Mouse (Mus musculus) layer of hippocampus, adult 8-10 months (tissue): ENCODE measurements around the gene Gm42417. TPM values are rescaled to one million over a fixed set of nuclear protein-coding genes. Genes with fewer than 3 reads are reported as not detected.
"Not testable (repeated sequence)": the region's sequence is repeated elsewhere in the genome, so short reads cannot be mapped to it uniquely, and the experiment has no call there.

Source experiments
- DNase-seq, 2 experiments: peaks; one replicate each; pipeline ENCODE4 v3.0.0; 2022; ENCODE audit warnings: low spot score in 2 of 2
- total RNA-seq, 4 experiments: library from RNA; stranded (reverse); gene quantifications; 2 replicates each; pipeline ENCODE4 v1.2.4; 2022

Gm42417 gene
- total RNA-seq, 4 experiments from 2014 or later: 0.38 TPM; not detected in 3

DNA sequence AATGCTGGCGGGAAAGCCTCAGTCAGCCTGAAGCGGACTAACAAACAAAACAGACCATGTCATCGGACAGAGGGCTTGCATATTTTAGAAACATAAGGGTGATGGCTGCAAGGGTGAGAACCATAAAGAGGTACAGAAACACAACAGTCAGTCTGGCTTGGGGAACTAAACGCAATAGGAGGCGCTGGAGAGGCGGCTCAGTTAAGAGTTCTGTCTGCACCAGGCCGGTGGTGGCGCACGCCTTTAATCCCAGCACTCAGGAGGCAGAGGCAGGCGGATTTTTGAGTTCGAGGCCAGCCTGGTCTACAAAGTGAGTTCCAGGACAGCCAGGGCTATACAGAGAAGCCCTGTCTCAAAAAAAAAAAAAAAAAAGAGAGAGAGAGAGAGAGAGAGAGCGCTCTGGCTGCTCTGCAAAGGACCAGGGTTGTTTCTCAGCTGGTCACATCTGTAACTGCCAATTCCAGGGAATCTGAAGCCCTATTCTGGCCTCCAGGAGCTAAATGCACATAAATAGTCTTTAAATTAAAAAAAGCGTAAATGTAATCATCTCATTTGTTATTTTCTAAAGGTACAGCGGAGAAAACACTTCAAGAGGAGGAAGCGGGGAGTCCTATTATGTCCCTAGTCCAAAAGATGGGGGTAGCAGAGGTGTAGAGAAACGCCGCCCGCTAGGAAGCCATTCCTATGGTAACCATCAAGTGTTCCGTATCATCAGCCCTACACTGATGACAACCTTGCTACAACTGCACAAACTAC is 6.8 kb upstream of the Gm42417 start:
- DNase-seq: no peak

DNA sequence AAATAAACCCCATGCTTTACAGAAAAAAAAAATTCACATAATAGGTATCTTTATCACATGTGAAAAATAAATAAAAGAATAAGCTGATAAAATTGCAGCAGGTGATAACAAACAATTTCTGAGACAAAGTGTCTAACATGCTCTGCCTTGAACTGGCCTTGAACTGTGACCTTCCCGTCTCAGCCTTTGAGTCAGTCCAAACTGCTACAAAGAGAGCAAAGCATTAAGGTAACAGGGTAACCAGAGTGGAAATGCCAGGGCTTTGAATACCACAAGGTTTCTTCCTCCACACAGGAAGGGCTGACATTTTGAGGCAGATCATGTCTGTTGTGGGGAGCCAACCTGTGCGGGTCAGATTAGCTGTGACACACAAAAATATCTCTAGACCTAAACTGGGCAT is 6.2 kb upstream of the Gm42417 start:
- no peak for DNase-seq

DNA sequence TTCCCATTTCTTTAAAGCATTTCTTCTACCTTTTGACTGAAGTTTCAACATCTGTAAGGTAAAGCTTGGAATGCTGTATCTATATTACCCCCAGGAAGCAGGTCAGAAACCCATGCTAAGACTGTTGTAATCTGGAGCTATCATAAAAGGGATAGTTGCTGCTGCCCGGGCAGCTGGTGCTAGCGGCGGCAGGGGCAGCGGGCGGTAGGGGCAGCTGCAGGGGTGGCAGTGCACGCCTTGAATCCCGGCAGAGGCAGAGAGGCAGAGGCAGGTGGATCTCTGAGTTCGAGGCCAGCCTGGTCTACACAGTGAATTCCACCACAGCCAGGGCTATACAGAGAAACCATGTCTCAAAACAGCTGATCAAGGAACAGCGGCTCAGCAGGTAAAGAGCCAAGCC is 3.7 kb upstream of the Gm42417 start:
- DNase-seq: no peak

DNA sequence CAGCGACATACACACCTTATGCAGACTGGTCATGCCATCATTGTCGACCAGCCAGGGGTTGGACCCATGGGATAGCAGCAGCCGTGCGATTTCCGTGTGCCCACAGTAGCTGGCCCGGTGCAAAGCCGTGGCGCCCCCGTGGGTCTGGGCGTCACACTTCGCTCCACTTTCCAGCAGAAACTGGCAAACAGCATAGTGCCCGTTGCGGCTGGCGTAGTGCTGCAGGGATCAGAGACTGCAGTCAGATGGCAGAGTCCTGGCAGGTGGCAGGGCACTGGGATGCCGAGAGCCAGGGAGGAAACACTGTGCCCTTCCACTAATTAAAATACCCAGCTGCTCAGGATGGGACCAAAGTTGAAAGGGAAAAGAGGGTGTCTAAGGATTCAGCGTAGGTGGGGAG is 2.6 kb upstream of the Gm42417 start:
- DNase-seq: no peak

DNA sequence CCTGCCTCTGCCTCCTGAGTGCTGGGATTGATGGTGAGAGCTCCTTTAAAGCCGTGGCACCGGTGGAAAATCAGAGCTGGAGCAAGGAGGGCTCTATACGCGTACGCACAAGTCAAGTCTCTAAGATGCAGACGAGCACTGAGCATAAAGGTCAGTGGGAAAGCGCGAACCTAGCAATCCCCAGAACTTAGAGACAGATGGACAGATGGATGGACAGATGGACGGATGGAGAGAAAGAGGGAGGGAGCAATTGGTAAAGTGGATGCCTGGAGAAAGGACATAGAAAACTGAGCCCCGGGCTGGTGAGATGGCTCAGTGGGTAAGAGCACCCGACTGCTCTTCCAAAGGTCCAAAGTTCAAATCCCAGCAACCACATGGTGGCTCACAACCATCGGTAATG is 1.6 kb upstream of the Gm42417 start:
- DNase-seq: no peak

DNA sequence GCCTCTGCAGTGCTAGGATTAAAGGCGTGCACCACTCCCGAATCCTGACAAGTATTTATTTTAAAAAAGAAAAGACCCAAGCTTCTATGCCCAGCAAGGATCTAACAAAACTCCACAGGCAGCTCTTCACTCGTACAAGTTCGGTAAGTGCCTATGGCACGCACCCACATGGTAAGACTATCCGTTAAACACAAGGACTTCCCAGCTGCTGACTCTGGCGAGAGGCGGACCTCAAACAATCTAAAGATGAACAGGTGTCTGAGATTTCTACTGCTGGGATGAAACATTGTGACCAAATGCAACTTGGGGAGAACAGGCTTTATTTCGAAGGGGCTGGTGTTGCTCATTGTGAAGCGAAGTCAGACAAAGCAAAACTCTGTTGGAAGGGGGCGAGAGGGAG is 903 bp upstream of the Gm42417 start:
- DNase-seq: no peak

DNA sequence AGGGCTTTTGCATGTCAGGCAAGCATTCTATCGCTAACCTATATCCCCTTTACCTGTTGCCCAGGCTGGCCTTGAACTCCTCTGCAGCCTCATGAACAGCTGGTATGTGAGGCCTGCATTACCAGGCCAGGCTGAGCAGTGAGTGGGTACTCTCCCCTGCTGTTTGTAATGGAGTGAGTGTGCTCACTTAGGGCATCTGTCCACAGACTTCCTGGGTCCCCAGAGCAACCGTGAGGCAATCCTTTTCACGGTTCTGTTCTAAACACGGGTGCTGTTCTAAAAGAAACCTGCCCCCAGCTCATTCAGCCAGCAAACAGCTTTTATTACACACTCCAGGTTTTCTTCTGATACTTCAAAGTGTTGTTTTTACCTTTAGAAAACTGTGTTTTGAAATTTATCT is 502 bp downstream of the Gm42417 start:
- no peak for DNase-seq

DNA sequence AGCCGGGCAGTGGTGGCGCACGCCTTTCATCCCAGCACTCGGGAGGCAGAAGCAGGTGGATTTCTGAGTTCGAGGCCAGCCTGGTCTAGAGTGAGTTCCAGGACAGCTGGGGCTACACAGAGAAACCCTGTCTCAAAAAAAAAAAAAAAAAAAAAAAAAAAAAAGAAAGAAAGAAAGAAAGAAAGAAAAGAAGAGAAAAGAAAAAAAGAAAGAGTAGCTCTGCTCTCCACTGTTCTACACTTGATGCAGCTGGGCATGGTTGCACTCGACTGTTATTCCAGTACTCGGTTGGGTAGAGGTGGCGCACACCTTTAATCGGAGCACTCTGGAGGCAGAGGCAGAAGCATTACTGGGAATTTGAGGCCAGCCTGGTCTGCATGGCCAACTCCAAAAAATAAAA is 2.4 kb downstream of the Gm42417 start, which contains the start of gene Ankrd23:
Gene Ankrd23, minus strand, starts transcription at position 101 of the 400 bp plus-strand sequence.
- DNase-seq: not testable (repeated sequence)

DNA sequence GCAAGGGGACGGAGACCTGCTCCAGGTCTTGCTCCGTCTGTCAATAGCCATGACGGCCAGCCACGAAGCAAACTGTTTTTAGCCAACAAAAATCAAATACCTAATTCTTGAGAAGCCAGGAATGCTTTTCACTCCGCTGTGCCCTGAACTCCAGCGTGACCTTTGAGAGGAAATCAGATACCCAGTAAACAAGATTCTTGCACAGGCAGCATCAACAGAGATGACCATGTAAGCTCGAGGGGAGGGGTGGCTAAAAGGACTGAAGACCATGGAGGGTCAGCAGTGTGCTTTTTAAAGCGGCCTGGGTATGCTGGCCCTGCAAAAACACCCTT is 2.9 kb downstream of the Gm42417 start:
- DNase-seq: no peak

DNA sequence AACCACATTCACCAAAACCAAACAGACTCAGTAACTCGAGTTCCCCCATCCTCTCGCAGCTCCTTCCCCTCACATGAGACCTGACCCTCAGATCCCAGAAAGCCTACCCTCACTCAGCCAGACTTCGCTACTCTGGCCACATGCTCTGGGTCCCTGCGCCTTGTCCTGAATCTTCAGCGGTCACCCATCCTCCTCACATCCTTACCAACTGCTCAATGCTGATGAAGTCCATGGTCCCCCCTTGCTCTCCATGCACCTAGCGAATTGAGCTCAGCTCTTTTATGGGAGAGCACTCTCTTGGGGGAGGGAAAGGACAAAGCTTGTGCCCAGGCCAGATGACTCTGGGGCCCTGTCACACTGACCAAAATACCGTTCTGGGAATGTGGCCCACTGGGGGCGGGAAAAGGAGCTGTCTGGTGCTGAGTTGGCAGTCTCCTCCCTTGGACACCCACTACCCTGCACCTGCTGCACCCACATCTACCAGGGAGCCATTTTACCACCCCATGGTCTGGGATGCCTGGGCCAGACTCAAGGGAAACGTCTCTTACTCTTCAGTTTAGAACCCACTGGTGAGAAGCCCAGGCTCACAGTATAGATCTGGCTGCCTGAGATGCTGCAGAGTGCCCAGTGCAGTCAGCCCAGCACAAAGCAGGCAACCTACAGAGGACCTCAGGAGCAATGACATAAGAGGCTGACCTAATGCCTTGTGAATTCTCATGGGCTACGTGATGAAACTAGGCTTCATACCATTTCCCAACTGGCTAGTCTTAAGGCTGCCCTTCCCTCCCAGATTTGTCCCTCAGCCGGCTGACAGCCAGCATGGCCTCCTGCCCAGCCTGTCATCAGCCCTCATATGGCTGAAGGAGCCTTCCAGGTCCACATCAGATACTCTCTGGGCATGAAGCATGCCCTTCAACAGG is 3.5 kb downstream of the Gm42417 start:
- no peak for DNase-seq

DNA sequence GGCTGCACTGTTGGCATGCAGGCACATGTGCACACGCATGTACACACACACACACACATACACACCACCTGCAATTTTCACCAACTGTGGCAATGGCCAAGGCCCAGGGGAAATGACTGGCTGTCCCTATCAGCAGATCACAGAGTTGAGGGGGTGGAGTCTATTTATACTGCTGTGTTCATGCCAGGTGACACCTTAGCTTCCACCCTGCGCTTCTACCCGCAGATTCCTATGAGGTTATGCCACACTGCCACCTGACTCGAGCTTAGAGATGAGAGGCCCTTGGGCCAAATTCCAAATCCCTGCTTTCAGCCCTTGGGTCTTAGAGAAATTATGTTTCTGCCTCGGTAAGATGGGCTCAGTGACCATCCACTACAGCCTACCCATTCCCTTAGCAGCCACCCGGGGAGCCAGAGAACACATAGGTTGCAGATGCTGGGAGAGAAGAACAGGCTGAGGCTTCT is 4.6 kb downstream of the Gm42417 start:
- no peak for DNase-seq

DNA sequence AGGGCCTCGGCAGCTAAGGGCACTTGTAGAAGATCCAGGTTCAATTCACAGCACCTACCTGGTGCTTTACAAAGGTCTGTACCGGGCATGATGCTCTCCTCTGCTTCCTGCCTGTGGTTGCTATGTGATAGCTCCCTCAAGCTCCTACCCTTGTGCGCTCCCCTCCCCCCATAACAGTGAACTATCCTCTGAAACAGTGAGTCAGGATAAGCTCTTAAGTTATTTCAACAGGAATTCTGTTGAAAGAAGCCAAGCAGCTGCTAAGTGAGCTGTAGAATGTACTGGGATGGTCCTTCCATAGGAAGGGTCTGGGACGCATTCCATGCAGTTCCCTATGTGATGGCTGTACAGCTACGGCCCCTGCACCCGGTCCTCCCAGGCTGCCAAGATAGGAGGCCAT is 5.7 kb downstream of the Gm42417 start:
- DNase-seq: no peak

DNA sequence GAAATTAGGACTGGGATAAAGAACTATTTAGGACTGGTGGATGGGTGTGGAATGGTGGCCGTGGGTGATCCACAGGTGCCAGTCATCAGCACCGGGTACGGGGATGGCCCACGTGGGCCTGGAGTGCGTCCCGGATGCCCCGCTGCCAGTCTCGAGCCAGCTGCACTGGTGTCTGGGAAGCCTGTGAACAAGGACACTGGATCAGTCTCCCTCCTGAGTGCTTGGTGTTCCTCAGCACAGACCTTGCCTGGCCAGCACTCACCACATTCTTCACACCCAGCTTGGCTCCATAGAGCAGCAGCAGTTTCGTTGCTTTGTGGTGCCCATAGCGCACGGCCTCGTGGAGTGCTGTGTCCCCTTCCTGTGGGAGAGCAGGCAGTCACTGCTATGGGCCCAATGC is 7.8 kb downstream of the Gm42417 start:
- no peak for DNase-seq

DNA sequence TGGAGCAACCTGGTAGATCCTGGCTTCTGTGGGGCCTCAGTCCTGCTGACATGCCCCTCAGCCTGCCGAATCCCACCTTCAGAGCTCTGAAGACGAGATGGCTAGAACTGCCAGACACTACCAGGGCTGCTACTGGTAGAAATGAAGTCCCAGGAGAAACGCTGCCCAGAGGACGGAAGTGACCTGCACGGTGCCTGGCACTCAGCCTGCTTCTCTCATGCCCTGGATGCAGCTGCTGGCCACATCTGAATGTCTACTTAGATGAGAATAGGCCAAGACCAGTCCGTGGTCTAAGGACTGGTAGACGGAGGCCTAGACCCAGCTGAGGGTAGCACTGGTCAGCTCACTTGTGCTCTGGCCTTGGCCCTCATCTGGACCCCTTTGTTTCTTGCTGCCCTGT is 8.3 kb downstream of the Gm42417 start:
- DNase-seq: no peak

DNA sequence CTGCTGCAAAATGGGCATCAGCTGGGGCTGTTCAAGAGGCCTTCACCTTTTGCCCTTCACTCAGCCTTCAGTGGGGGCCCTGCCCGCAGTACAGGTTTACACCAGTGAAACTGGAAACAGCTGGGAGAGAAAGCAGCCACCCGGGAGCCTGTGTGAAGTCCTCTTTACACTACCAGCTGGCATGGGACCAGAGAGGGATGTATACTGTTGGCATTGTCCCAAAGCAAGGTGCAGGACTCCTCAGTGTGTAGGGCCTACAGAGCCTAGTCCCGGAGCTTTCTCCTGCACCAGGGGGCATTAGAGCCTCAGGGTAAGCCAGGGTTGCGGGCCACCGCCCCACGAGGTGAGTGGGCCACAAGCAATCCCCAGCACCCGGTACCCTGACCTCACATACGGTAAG is 8.7 kb downstream of the Gm42417 start:
- no peak for DNase-seq

DNA sequence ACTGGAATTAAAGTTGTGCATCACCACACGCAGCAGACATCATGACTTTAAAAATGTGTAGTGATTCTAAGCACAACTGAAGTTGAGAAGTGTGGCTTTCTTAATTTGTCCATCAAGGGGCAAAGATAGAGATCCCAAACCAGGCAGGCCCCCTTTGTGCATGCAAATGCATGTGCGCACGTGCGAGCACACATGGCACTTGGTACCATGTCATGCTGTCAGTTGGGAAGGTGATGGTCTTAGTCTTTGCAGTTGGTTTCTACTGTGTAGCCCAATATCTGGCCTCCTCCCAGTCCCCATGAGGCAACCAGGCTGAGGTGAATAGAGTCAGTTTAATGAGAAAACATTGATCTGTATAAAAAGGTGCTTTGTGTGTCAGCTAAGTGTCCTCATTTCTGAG is 9.4 kb downstream of the Gm42417 start:
- DNase-seq: no peak

DNA sequence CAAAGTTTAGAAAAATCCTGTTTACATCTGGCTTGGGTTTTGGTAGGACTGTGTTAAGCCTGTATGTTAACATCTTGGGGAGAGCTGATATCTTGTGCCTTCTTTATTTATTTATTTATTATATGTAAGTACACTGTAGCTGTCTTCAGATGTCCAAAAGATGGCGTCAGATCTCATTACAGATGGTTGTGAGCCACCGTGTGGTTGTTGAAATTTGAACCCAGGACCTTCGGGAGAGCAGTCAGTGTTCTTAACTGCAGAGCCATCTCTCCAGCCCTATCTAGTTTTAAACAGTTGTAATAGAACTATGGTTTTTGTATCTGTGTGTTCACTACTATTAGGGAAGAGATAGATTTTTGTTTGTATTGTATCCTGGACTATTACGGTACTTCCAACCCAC is 10.0 kb downstream of the Gm42417 start:
- DNase-seq: no peak

DNA sequence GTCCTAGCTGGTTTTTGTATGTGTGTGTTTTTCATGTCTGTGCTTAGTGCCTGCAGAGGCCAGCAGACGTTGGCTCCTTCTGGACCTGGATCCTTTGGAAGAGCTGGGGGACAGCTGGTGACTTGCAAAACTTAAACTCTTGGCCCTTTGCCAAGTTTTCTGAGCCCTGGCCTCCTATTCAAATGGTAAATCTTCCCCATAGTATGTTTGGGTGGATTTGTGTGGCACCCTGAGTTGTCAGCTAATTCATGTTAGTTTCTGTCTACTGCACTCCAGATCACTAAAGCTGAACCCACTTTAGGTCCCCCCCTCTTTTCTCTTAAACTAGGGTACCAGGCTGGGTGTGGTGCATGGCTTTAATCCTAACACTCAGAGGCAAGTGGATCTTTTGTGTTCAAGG is 10.9 kb downstream of the Gm42417 start:
- no peak for DNase-seq

DNA sequence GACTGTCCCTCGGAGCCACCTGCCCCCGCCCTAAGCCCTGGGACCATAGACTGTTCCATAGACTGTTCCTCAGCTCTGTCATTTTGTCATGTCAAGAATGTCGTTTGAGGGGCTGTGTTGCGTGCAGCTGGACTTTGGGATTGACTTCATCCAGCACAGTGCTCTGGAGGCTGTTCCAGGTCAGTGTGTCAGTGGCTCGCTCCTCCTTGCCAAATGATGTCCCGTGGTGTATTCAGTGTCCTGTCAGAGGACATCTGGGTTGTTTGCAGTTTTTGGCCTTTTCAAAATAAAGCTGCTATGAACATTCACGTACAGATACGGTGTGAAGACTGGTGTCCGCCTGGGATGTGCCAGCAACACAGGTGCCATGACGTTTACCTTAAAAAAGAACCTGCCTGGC is 12.3 kb downstream of the Gm42417 start:
- DNase-seq: no peak

DNA sequence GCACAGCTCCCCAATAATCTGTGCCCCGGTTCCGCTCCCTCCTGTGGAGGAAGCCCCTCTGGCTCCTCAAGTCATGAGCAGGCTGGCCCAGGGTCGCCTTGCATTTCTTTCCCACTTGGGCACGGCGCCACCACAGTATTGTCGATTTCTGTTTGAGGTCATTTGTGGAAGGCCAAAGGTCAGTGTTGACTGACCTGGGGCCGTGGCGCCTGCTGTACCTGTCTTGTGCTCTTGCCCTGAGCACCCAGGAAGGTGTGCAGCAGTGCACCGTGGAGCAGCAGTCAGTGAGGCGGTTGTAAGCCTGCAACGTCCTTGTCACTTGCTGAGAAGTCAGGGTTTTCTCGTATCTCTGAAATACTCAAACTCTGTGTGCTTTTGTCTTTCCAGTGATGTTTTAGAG is 13.5 kb downstream of the Gm42417 start:
- no peak for DNase-seq

DNA sequence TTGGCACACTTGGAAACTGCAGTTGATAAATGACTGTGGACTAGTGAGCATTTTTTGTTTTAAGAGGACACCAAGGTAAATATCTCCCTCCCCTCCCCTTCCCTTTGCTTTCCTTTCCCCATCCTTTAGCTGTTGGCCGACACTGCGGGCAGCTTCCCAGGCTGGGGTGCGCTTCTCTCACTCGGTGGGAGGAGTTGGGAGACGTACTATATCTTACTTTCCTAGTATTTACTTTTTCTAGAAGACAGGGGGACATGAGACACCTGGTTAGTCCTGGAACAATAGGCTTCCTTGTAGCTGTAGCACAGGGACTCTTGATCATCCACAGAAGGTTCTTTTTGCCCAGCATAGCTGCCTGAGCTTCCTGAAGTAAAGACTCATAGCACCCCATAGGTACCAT is 15.2 kb downstream of the Gm42417 start:
- no peak for DNase-seq

DNA sequence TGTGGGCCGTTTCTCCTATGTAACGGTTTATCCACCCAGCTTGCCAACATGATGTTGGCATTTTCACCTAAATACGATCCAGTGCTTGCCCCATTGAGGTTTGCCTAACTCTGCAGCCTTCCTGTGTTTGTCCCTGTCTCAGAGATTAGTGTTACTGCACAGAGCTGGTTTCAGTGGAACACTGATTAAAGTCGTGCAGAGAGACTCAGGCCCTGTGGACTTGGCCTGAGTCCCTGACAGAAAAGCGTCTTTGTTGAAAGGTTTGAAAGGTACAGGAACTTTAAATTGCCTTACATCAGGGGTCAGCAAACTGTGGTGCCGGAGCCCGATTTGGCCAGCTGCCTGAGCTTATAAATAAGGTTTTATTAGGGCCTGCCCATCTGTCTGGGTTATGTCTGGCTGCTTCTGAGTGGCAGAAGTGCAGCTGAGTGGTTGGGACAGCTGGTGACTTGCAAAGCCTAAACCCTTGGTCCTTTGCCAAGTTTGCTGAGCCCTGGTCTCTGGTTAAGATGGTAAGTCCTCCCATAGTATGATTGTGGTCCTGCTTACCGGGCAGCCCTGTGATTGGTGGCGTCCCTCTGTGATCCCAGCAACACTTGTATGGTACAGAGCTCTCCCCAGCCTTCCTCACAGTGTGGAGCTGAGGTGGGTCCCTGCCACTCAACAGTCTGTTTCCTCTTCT is 15.8 kb downstream of the Gm42417 start:
- no peak for DNase-seq
